Mouse (Mus musculus): ENCODE data around the gene Hint2.

The Hint2 gene

DNA sequence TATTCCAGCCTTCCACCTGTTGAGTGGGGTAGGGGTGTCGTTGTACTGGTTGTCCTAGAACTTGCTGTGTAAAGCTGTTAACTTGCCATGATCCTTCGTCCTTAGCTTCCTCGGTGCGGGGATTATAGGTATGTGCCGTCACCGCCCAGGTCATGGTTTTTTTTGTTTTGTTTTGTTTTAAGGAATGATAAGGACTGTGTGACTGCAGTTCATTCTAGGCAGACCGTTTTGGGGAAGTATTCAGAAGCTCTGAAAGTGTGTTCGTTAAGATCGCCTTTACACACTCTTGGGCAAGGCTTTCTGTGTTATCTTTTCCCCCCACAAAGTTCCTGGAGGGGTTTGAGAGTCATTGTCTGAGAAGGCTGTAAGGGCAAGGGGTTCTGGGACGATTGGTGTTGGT, 43.7 kb downstream of the Hint2 start:
- in situ Hi-C loops (cut with MboI, MseI), result loop anchor here in 1 of 2 experiments (25.0 kb wide), 1 partner anchor 1300 kb away; the partner anchor contains the start of gene Fam205a3

DNA sequence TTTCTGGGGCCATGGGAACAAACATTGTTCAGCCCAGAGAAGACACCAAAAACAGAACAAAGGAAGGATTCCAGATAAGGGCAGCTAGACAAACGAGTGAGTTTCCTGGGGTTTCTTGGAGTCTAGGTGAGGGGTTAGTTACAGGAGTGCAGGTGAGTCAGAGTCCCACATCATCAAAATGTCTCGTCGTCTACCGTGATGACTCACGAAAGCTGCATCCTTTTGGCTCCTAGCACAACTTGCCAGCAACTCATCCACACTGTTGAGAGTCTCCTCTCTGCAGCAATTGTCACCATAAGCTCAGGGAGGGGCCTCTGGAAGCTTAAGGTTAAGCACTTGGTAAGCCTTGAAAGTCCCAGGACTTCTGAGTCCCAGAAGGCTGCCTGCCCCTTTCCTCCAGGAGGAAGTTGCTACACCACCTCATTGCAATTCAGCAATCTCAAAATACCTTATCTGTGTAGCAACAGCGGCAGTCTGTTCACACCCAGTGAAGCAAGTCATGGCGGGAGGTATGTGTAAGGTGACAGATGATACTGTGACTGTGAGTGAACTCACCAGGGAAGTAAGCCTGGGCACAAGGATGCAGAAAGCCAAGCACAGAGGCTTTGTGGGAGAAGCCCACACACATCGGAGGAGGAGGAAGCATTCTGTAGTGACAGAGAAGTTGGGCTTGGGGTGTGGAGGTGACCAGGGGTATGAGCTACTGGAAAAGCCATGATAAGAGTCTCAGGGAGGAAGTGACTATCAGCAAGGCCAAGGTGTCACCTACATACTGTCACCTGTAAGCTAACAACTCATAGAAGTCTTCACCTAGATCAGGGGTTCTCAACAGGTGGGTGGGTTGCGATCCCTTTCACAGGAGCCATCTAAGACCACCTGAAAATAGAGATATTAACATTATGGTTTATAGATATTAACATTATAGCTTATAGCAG, 51.2 kb downstream of the Hint2 start:
- in situ Hi-C loops (cut with MboI, MseI), result loop anchor here in 1 of 2 experiments (25.0 kb wide), 1 partner anchor 1293 kb away; the partner anchor contains the start of gene Fam205a3

Data from T-helper 17 cell (primary cell).